Mouse (Mus musculus) kidney, postnatal 14 days (tissue): ENCODE measurements around the gene Rbm34.

Source experiments
- DNase-seq: peaks from one replicate; pipeline ENCODE4 v3.0.0; 2022; ENCODE audit warnings: mixed read lengths

Rbm34 gene

DNA sequence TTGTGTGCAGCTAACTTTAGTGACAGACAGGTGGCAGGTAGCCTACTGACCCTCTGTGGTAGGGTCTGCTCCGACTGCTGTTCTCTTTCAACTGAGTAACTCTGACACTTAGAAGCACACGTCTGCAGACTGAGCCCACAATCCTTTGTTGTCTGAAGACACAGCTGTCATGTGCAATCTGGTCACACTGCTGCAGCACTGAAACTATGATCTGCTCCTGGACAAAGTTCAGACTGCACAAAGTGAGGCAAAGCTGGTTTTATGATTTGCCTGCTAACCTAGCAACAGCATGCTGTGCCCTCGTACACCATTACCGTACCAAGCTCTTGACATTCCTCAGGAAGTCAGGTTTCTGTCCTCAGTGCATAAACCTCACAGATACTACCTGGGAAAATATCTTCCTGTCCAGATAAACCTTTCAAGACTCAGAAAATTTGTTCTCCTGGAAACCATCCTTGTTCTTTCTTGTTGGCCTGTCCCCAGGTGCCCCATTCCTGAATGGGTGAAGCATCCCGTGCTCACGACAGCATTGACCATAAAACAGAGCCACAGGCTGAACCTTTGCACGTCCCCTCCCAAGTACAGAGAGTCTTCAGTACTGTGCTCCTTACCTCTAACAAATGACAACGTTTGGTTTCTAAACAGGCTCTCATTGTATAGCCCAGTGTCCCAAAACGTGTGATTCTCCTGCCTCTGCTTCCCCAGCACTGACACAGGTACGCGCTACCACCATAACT is 18.8 kb downstream of the Rbm34 start:
- no peak for DNase-seq

DNA sequence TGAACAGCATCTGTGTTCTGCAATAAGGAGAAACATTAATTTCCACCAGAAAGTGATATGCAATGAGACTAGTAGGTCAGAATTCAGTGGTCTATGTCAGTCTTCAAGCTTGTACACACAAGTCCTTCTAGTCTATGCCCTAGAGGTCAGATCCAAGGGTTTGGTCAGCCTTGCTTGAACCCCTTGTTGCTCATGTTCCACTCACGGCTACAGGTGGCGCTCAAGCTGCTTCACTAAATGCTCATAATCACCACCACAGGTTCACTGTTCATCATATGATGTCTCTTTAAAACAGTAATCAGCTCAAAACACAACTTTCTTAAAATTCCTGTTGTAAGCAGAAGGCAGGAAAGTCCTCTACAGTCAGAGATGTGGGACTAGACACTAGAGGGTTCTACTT is 21.3 kb downstream of the Rbm34 start:
- DNase-seq, result no peak

DNA sequence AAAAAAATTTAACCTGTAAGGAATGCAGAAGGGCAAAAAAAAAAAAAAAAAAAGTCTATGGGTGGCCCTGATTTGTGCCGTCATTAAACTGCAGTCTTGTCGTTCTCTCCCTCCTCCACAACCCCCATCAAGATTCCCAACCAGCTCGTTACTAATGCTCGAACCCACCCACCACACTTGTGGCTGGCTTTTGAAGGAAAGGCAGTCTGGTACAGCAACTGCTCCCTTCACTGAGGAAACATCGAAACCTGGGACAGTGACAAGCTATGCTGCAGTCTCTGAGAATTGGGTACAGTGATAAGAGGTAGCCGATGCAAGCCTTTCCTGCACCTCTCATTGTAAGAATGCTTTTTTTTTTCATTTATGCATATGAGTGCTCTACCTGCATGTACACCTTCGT is 24.4 kb downstream of the Rbm34 start:
- DNase-seq, result no peak

DNA sequence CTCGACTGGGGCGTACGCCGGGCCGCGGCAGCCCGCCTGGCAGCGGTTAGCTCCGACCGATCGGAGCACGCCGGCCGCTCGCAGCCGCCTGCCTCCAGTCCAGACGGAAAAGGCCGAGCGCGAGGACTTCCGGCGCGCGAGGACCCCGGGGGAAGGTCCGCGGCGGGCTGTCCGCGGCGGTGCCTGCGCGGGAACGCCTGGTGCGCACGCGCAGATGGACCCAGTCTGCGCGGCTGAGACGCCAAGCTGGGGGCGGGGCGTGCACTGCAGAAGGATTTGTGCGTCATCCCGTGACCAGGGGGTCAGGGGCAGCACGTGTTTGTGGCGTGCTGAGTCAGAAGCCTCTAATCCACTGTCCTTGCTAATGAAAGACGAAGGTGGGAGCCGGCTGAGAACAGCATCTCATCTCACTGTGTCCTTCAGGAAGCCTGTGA is 25.1 kb downstream of the Rbm34 start, which contains the start of gene Tomm20:
Gene Tomm20 (minus strand): TSS at position 115 of the 434 bp plus-strand sequence.
- peak; percentile 99 for DNase-seq

DNA sequence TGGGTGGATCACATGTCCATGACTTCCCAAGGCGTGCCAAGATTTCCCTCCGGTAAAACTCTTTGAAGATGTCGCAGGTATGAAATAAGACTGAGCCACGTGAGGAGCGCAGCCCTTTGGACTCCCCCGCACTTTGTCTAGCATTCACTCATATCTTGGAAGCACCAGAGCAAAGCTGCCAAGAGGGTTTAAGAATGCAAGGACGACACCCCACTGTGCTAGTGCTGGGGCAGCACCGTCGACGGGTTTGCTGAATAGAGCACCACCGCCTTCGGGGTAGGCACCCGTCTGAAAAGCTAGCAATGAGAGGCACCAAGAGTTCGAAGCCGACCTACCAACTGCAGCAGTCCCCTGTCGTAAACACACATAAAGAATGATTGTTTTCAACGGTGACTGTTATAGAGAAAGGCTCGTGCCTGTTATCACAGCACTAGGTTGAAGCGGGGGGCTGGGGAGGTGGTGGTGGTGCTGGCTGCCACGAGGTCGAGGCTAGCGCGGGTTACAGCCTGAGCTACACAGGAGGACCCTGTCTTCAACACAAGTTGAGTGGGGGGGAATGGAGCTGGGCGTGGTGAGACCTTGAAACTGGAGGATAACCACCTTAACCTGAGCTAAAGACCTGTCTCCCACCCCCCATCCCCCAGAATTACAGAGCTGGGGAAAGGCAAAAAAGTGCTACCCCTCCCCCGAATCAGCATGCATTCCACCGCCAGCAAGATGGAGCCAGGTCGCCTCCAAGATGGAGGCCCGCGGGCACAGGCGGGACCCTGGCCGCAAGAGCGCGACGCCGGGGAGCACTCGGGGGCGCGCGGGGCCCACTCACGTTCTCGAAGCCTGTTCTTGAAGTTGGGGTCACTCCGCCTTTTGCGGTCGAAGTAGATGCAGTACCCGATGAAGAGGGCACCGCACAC is 25.8 kb downstream of the Rbm34 start:
- peak; percentile 80 for DNase-seq

DNA sequence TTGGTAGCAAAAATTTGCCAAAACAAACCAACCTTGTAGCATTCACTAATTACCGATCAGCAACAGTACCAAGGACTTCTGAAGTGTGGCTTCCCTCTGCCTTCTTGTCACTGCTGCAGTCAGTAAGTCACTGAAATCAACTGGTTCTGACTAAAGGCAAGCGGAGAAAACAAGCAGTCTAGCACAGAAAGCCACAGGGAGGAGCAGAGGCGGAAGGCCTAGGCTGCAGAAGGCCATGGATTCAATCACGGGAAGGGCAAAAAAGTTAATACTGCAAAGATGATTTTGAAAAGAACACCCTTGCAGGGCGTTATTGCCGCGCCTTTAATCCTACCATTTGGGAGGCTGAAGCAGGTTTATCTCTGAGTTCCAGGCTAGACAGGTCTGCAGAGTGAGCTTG is 27.3 kb downstream of the Rbm34 start:
- DNase-seq, result no peak

DNA sequence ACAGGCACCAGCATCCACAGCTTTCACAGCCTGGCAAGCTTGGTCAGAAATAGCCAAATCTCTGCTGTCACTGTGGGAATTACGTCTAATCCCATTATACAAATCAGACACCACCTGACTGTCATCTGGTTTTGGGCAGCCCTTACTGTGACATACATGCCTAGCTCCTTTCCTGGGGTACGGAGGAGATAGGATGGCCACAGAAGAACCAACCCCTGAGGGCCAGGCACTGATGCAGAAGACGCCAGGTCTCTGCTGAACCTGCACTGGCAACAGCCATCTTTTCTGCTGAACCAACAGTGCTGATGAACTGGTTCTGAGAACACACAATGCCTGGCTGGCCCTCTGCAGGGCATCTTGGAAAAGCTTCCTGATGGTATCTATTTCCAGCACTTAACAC is 33.5 kb downstream of the Rbm34 start:
- DNase-seq, result no peak

DNA sequence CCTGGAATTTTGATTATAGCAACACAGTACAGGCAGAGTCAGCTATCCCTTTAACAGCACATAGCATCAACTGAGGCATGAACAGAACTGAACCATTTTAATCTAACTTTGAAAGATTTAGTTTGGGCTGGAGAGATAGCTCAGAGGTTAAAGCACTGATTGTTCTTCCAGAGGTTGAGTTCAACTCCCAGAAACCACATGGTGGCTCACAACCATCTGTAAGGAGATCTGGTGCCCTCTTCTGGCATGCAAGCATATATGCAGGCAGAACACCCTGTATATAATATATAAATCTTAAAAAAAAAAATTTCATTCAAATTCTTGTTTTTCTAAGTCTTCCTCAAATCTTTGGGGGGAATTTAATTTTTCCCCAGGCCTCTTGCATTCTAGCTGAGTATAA is 34.9 kb downstream of the Rbm34 start:
- DNase-seq, result no peak

DNA sequence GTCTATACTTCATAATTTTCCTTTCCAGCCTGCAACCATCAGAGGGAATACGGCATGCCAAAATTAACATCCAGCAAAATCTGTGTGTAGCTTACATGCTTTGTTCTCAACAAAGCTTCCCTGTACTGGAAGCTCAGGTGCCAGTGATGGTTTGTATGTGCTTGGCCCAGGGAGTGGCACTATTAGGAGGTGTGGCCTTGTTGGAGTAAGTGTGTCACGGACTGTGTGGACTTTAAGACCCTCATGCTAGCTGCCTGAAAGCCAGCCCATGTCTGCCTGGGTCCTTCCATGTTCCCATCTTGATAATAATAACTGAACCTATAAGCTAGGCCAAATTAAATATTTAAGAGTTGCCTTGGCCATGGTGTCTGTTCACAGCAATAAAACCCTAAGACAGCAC is 35.5 kb downstream of the Rbm34 start:
- no peak for DNase-seq

DNA sequence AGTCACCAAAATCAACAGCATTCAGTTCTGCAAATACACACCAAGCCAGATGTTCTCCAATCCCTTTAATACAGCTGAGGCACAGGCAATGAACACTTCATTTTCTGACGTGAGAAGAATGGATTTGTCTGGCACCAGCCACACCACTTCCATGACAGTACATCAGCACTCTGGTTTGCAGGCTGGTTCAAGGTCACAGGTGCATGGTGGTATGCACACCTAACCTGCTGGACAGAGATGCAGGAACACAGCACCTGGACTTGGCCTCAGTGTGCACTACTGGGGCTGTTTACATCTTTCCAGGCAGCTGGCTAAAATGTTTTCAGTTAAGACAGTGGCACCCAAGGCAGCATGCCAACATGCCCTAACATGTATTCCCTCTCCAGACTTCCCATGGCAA is 38.2 kb downstream of the Rbm34 start:
- DNase-seq, result no peak

DNA sequence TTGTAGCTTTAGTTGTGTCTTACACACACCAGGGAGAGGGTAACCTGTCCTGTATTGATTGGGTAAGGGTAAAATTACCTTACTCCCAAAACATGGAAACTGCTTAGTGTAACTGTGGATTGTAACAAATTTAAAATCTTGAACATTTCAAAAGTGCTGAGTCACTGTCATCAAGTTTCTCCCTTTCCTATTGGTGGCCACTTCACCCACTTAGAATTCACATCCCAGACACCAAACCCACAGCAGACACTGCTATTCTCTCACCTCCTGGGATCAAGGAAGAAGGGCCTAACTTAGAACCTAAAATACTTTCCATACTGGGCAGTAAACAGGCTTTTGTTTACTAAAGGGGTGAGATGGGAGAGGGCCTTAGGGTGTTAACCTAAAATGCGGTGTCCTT is 38.6 kb downstream of the Rbm34 start:
- DNase-seq, result no peak

DNA sequence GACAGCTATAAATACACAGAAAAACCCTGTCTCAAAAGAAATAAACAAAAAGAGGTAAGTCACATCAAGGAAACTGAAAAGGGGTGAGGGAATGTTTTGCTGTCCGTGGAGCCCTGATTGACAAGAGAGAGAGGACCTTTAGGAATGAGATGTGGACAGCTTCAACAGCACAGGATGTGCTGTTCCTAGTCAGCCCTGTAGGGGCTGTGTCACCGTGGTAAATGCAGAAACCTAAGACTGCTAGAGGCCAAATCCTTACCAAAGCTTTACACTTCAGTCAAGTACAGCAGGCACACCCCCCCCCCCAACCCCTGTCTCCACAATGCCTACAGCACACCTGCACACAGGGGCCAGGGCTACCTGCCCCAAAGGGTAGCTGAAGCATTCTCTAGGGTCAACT is 39.2 kb downstream of the Rbm34 start:
- no peak for DNase-seq

DNA sequence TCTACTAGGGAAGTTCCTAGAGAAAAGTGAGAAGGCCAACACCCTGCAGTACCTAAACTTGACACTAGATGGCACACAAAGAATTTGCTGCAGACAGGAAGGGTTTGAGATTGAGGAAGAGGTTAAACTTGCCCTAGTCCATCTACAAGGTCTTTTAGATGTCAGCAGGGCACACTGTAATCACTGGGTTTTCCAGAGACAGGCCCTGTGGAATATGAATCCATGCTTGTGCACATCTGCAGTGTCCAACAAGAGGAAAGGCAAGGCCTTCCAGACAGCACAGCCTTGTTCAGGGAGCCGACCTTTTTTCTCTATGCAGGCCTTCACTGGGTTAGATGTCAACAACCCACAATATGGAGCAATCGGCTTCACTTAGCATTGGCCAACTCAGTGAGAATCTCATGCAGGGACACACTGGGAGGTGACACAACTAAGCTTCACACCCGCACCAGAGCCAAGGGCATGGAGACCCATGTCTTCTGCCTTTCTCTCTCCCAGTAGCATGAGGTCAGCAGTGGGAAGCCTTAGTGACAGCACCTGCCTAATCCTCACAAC is 41.2 kb downstream of the Rbm34 start:
- peak; percentile 79 for DNase-seq

DNA sequence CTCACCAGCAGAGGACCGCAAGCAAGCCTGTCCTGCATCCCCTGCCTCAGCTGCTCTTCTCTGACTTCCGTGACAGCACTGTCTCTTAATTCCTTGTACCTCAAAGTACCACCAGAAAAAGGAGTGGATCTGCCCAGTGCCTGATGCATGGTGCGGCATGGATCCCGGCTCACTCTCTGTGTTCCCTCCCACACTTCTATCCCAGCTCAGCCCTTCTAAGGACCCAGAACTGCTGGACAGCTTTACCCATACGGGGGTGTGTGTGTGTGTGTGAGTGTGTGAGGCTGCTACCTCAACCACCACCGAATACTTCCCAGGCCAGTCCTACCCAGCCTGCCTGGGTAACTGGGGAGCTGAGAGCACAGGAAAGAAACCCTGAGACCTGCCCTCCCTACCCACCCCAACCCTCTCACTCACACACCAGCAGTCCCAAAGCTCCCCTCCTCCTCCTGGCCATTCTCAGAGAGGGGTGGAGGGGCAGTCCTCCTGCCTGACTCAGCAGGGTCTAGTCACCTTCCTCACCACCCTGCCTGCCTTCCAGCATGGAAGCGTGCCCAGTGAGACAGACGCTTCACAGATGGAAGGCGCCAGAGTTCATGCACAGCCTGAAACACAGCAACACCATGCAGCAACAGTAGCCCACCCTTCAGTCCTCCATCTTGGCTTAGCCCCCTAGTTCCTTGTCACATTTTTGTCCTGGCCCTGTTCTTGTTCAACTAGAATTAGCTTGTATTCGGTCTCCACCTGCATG is 41.9 kb downstream of the Rbm34 start:
- DNase-seq, result no peak

DNA sequence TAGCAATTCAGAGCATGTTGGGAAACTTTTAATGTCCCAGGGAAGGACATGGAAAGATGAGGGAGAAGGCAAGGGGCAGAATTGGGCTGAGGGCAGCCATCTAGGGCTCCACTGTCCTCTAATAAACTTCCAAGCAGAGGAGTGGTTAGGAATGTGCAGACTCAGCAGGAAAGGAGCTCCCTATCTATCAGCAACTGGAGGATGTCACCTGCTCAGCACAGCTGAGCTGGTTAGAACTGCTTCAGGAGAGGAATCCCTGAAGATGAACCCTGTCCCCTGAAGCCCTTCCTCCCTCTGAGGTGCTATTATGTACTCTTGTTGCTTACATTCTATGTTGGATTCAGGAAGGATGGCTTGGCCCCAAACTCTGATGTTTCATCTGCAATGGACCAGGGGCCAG is 42.8 kb downstream of the Rbm34 start:
- DNase-seq, result no peak

DNA sequence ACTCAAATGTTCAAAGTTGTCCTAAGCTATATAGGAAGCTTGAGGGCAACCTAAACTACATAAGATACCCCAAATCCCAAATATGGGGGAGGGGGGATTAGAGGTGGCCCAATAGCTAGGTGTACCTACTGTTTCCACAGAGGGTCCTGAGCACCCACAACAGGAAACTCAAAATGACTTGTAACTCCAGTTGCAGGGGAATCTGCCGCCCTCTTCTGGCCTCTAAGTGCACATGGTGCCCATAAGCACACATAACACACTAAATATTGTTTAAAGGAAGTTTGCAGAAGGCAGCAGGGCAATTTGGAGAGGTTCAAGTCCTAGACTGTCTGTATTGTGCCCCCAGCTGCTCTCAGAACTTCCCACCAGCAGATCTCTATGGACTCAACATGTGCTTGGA is 43.8 kb downstream of the Rbm34 start:
- no peak for DNase-seq

DNA sequence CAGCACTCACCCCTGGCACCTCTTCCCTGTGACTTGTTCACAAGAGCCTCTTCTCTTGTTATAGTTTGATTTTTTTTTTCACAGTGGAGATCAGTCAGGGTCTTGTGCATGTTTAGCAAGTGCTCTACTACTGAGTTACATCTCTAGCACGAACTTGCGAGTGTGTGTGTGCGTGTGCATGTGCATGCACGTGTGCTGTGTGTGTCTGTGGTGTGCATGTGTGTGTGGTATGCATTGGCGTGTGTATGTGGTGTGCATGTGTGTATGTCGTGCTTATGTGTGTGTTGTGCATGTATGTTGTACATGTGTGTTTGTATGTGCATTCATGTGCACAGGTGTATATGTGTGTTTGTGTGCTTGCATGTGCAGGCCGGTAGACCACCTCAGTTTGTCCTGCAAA is 47.9 kb downstream of the Rbm34 start:
- no peak for DNase-seq

DNA sequence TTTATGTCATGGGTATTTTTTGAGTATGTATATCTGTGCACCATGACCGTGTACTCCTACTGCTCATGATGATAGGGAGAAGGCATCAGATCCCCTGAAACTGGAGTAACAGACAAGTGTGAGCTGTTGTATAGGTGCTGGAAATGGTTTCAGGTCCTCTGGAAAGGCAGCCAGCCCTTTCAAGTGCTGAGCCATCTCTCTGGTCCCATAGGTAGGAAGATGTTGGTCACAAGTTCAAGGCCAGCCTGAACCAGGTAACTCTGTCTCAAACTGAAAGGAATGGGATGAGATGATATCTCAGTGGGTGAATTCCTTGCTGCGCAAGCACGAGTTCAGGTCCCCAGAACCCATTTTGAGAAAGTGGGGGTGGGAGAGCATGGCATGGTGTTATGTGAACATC is 49.4 kb downstream of the Rbm34 start:
- no peak for DNase-seq

DNA sequence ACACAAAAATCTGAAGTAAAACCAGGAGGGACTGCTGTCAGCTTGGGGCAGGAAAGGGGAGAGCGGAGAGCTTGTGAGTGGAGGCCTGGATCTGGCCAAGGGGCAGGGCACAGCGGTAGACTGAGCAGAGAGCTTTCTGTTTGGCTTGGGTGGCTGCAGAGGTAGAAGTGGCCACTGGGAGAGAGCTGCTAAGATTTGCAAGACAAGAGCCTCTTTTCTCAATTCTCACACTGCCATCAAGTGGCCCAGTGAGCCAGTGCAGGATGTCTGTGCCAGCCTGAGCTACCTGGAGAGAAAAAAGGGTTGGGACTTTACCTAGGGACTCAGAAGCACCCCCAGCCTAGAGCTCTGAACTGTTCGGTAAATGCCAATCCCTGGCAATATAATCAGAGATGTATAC is 50.0 kb downstream of the Rbm34 start:
- peak; percentile 89 for DNase-seq

DNA sequence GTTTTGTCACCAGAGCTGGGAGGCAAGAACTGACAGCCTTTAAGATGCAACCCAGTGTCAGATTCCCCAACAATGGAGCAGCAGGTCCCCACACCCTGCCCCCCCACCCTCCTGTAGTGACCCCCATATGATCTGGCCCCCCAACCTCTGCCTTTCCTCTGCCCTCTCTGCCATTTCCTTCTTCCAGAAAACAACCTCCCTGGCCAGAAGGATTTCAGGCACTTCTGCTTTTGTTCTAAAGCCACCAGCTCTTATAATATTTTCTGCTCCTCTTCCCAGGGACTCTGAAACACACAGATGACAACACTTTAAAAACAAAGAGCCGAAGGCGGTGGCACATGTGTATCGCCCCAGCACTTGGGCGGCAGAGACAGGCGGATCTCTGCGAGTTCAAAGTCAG is 50.5 kb downstream of the Rbm34 start:
- no peak for DNase-seq

DNA sequence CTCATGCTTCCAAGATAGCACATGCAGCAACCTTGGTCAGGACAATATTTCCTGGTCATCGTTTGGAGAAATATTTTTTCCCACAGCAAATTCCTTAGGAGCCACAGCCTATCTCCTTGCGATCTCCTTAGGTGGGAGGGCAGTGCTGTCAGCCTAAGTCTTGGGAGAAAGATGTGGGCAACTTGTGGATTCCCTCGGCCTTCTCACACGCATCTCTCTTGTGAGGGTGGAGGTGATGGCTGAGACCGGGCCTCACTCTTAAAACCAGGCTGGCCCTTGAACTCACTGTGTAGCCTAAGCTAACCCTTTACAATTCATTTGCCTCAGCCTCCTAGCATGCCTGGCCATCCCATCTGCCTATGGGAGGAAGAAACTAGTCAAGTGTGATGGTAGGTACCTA is 51.2 kb downstream of the Rbm34 start:
- no peak for DNase-seq

DNA sequence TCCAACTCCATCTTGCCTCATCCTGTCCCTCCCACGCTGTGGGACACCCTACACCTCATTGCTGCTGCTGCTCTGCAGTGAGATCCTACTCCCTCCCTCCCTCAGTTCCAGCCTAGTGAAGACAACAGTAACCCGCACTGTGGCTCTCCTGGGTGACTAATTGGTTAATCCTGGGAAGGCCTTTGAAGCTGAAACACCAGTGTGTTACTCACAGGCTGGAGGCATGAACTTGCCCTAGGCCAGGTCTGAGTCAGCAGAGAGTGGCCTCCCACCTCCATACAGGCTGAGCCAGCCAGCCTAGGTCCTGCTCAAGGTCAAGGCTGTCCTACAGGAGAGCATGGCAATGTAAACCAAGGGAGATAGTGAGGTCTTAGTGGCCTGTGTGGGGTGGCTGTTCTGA is 51.6 kb downstream of the Rbm34 start:
- DNase-seq, result peak; percentile 50

DNA sequence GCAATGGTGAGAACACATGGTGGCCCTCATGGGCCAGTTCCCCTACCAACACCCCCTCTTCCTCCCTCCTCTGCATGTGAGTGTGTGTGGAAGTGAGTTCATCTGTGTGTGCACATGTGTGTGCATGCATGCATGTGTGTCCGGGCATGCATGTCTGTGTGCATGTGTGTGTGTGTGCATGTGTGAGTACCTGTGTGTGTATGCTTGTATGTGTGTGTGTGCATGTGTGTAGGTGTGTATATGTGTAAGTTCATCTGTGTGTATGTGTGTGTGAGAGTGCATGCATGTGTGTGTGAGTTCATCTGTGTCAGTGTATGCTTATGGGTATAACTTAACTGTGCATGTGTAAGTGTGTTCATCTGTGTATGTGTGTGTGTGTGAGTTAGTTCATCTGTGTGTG is 52.5 kb downstream of the Rbm34 start:
- no peak for DNase-seq
